Mouse (Mus musculus) ES-E14 (cell line): ENCODE data around the gene Ints5. TPM values are rescaled to one million over a fixed set of nuclear protein-coding genes. Genes with fewer than 3 reads are reported as not detected.
A peak's percentile ranks its signal among the peaks of the same experiment; 100 is the strongest.

ENCODE experiments used
- DNase-seq: peaks from one replicate; pipeline ENCODE4 v3.0.0-alpha.2; 2013; ENCODE audit warnings: low read depth, low spot score
- H3K27ac ChIP-seq: 2 replicates; pipeline ENCODE4 v1.5.1; 2012; ENCODE audit warnings: low read depth, mild to moderate bottlenecking, low read length, moderate library complexity, mixed read lengths; ENCODE audit not compliant: poor library complexity, insufficient read depth, severe bottlenecking
- H3K36me3 ChIP-seq: 2 replicates; pipeline ENCODE4 v1.6.1; 2012; ENCODE audit warnings: mild to moderate bottlenecking, low read length, moderate library complexity, mixed read lengths; ENCODE audit not compliant: control insufficient read depth, poor library complexity, insufficient read depth, severe bottlenecking
- H3K4me1 ChIP-seq, 2 experiments: fragments of 150-350 bp in 1 of 2; sonication (generic) in 1 of 2; 2 replicates each; pipeline ENCODE4 v1.6.1; 2012; ENCODE audit warnings: low read length in 2 of 2, mild to moderate bottlenecking in 1 of 2, mixed read lengths in 1 of 2; ENCODE audit not compliant: control insufficient read depth in 2 of 2, insufficient read depth in 2 of 2, poor library complexity in 1 of 2
- H3K4me3 ChIP-seq, 2 experiments: fragments of 150-350 bp in 1 of 2; sonication (generic) in 1 of 2; 2 replicates each; pipeline ENCODE4 v1.5.1; 2012; ENCODE audit warnings: low read length in 2 of 2, low read depth in 1 of 2, mild to moderate bottlenecking in 1 of 2, mixed read lengths in 1 of 2; ENCODE audit not compliant: insufficient read depth in 1 of 2, poor library complexity in 1 of 2, severe bottlenecking in 1 of 2
- H3K9ac ChIP-seq: 2 replicates; pipeline ENCODE4 v1.6.1; 2012; ENCODE audit warnings: low read depth, mild to moderate bottlenecking, low read length, mixed read lengths; ENCODE audit not compliant: poor library complexity, insufficient read depth, severe bottlenecking
- H3K9me3 ChIP-seq: fragments of 150-350 bp; sonication (generic); 2 replicates; pipeline ENCODE4 v1.6.1; 2012; ENCODE audit warnings: low read depth, mild to moderate bottlenecking, low read length; ENCODE audit not compliant: control insufficient read depth, insufficient read depth
- CHD2 ChIP-seq: IDR thresholded peaks from 2 replicates; pipeline ENCODE4 v1.6.1; 2014; ENCODE audit warnings: mild to moderate bottlenecking, low read depth, low read length, inconsistent platforms
- HCFC1 ChIP-seq: IDR thresholded peaks from 2 replicates; pipeline ENCODE4 v1.6.1; 2012; ENCODE audit warnings: low read length, inconsistent platforms, borderline replicate concordance; ENCODE audit not compliant: insufficient read depth
- MAFK ChIP-seq: IDR thresholded peaks from 2 replicates; pipeline ENCODE4 v1.6.1; 2014; ENCODE audit warnings: mild to moderate bottlenecking, low read depth, low read length, inconsistent platforms; ENCODE audit not compliant: insufficient read depth
- ZC3H11A ChIP-seq: IDR thresholded peaks from 2 replicates; pipeline ENCODE4 v1.6.1; 2012; ENCODE audit warnings: low read depth, mild to moderate bottlenecking, inconsistent platforms, low read length, borderline replicate concordance
- ZNF384 ChIP-seq: IDR thresholded peaks from 2 replicates; pipeline ENCODE4 v1.6.1; 2012; ENCODE audit warnings: low read depth, low read length, inconsistent platforms
- in situ Hi-C, 2 experiments: fragments of 600-800 bp; cut with MboI; formaldehyde crosslinking; loops; one replicate each; pipeline ENCODE4 v1.15.1; 2025; ENCODE audit warnings: low sequenced_read_pairs in 2 of 2, inconsistent platforms in 1 of 2; ENCODE audit not compliant: unreplicated experiment in 2 of 2
- total RNA-seq: library from RNA; depleted of rRNA; stranded (reverse); fragments of 300-350 nt; gene quantifications from 2 replicates; pipeline ENCODE4 v1.2.3, GENCODE M21; 2012; rRNA removed

Ints5 gene
- total RNA-seq, 1 experiment = 59.3 TPM

GRCm38 (mm10) chr19:8945251-8945650, 52.4 kb downstream of the Ints5 start:
- Histone ChIP-seq H3K4me1 (peaks cover 7 to 17% of the 10 kb centered on the region in 2 experiments; a peak in 3 of 4 replicates), H3K4me3 (0 out of 4 replicates have a peak overlapping the region, but pooled peaks of 1 of the 2 experiments have one; percentile 14), H3K9me3 (no peaks in the 10 kb centered on the region), H3K9ac (no peak overlapping the region), H3K27ac (no peak overlapping the region), H3K36me3 (peaks cover 50% of the 10 kb centered on the region)
- TF ChIP-seq ZC3H11A (no peak), MAFK (no peak), CHD2 (no peak), ZNF384 (no peak), HCFC1 (no peak)
- in situ Hi-C loops = no loop called here
- DNase-seq = no peak

GRCm38 (mm10) chr19:8946929-8947328, 54.1 kb downstream of the Ints5 start:
- DNase-seq = no peak

More at GRCm38 (mm10) chr19:8946929-8947328, 54.1 kb downstream of the Ints5 start:
- Histone ChIP-seq H3K9me3 (no peaks in the 10 kb centered on the region), H3K4me1 (peaks cover 5 to 6% of the 10 kb centered on the region in 2 experiments; a peak in 3 of 4 replicates), H3K27ac (no peak overlapping the region), H3K4me3 (no peak overlapping the region), H3K9ac (no peak overlapping the region), H3K36me3 (peaks cover 61% of the 10 kb centered on the region)
- TF ChIP-seq CHD2 = no peak
- TF ChIP-seq ZC3H11A = no peak
- no peak for TF ChIP-seq MAFK
- TF ChIP-seq ZNF384 = no peak
- no peak for TF ChIP-seq HCFC1
- in situ Hi-C loops = no loop called here

Other genes with a start within 250 kb of the Ints5 start
- 0.04 and 0.11 TPM in 2 replicates for gene Chrm1, start 229.2 kb upstream of the Ints5 start, total RNA-seq
- gene Slc3a2, start 169.6 kb upstream of the Ints5 start, total RNA-seq = 354 and 566 TPM in 2 replicates
- gene Wdr74, start 157.2 kb upstream of the Ints5 start, total RNA-seq = 173 and 180 TPM in 2 replicates
- 8.5 and 8.9 TPM in 2 replicates for gene 1700092M07Rik, start 152.3 kb upstream of the Ints5 start, total RNA-seq
- 66.3 and 73.2 TPM in 2 replicates for gene Stx5a, start 151.6 kb upstream of the Ints5 start, total RNA-seq
- gene Nxf1, start 135.9 kb upstream of the Ints5 start, total RNA-seq = 99.5 and 101 TPM in 2 replicates
- gene Tmem223, start 122.0 kb upstream of the Ints5 start, total RNA-seq = 77.3 and 125 TPM in 2 replicates
- gene Tmem179b, start 118.5 kb upstream of the Ints5 start, total RNA-seq = 45.9 and 51.2 TPM in 2 replicates
- gene Taf6l, start 106.6 kb upstream of the Ints5 start, total RNA-seq = 28.6 and 29.4 TPM in 2 replicates
- gene Polr2g, start 94.4 kb upstream of the Ints5 start, total RNA-seq = 113 and 144 TPM in 2 replicates
- gene Zbtb3, start 90.5 kb upstream of the Ints5 start, total RNA-seq = 3.4 TPM in 2 replicates
- 42.6 and 47.5 TPM in 2 replicates for gene Ttc9c, start 73.7 kb upstream of the Ints5 start, total RNA-seq
- gene Hnrnpul2, start 73.0 kb upstream of the Ints5 start, total RNA-seq = 37.5 and 48.5 TPM in 2 replicates
- 1.4 and 2.7 TPM in 2 replicates for gene AC129217.1, start 63.2 kb upstream of the Ints5 start, total RNA-seq
- 62.6 and 79.6 TPM in 2 replicates for gene Bscl2, start 55.5 kb upstream of the Ints5 start, total RNA-seq
- gene Gng3, start 53.8 kb upstream of the Ints5 start, total RNA-seq = 4.5 TPM in 2 replicates
- 1.3 and 2.4 TPM in 2 replicates for gene Lrrn4cl, start 42.2 kb upstream of the Ints5 start, total RNA-seq
- 207 and 220 TPM in 2 replicates for gene Ubxn1, start 21.5 kb upstream of the Ints5 start, total RNA-seq
- gene Uqcc3, start 12.1 kb upstream of the Ints5 start, total RNA-seq = 75.3 and 83.4 TPM in 2 replicates
- 11.0 and 14.3 TPM in 2 replicates for gene Lbhd1, start 9.3 kb upstream of the Ints5 start, total RNA-seq
- gene Gm49403, start 9.1 kb upstream of the Ints5 start, total RNA-seq = not detected in 2 replicates
- 146 and 214 TPM in 2 replicates for gene 1810009A15Rik, start 4.2 kb upstream of the Ints5 start, total RNA-seq
- not detected in 2 replicates for gene Gm49416, start 4.1 kb upstream of the Ints5 start, total RNA-seq
- gene Ganab, start 5.1 kb downstream of the Ints5 start, total RNA-seq = 321 and 436 TPM in 2 replicates
- gene B3gat3, start 27.4 kb downstream of the Ints5 start, total RNA-seq = 30.4 and 36.8 TPM in 2 replicates
- 3.6 and 4.0 TPM in 2 replicates for gene Rom1, start 36.4 kb downstream of the Ints5 start, total RNA-seq
- 20.6 and 22.2 TPM in 2 replicates for gene Eml3, start 36.5 kb downstream of the Ints5 start, total RNA-seq
- 89.8 and 92.9 TPM in 2 replicates for gene Mta2, start 48.9 kb downstream of the Ints5 start, total RNA-seq
- gene Tut1, start 60.8 kb downstream of the Ints5 start, total RNA-seq = 42.6 and 49.6 TPM in 2 replicates
- gene Eef1g, start 74.0 kb downstream of the Ints5 start, total RNA-seq = 1,417 and 1,811 TPM in 2 replicates
- 102 and 155 TPM in 2 replicates for gene Ahnak, start 96.3 kb downstream of the Ints5 start, total RNA-seq
- gene Scgb1a1, start 195.0 kb downstream of the Ints5 start, total RNA-seq = not detected in 2 replicates
- 14.4 and 17.2 TPM in 2 replicates for gene Asrgl1, start 242.6 kb downstream of the Ints5 start, total RNA-seq